Mouse (Mus musculus): ENCODE results near the gene Kcnma1.

GRCm38 (mm10) chr14:23517374-23517773 is 496.9 kb downstream of the Kcnma1 start:
- TF ChIP-seq CTCF (IDR thresholded peaks at IDR 0.05; ENCODE audit: control insufficient read depth, insufficient read depth, insufficient replicate concordance, low read depth, low read length) (no peak), POLR2A (IDR thresholded peaks at IDR 0.05; ENCODE audit: control insufficient read depth, low read depth, low read length) (no peak)

Measured in testis, adult 2 months (tissue).